Mouse (Mus musculus): ENCODE data around the gene Tmem161a. TPM values are rescaled to one million over a fixed set of nuclear protein-coding genes. Genes with fewer than 3 reads are reported as not detected.

The Tmem161a gene
- polyA plus RNA-seq, 1 experiment from 2014 or later, result 31.2 TPM

Other genes with a start within 250 kb of the Tmem161a start
- 22.6 and 28.1 TPM in 2 replicates for gene Gatad2a, start 176.0 kb upstream of the Tmem161a start, polyA plus RNA-seq (2014; fragmentation: Nextera tagmentation; extraction: Ambion mirVana)
- gene Mau2, start 129.6 kb upstream of the Tmem161a start, polyA plus RNA-seq (2014; fragmentation: Nextera tagmentation; extraction: Ambion mirVana), result 65.2 and 76.3 TPM in 2 replicates
- gene Sugp1, start 129.5 kb upstream of the Tmem161a start, polyA plus RNA-seq (2014; fragmentation: Nextera tagmentation; extraction: Ambion mirVana), result 49.2 and 52.7 TPM in 2 replicates
- gene Tm6sf2, start 99.4 kb upstream of the Tmem161a start, polyA plus RNA-seq (2014; fragmentation: Nextera tagmentation; extraction: Ambion mirVana), result 2.0 and 2.1 TPM in 2 replicates
- 1.2 and 1.3 TPM in 2 replicates for gene Hapln4, start 88.9 kb upstream of the Tmem161a start, polyA plus RNA-seq (2014; fragmentation: Nextera tagmentation; extraction: Ambion mirVana)
- gene Ncan, start 51.5 kb upstream of the Tmem161a start, polyA plus RNA-seq (2014; fragmentation: Nextera tagmentation; extraction: Ambion mirVana), result 135 and 147 TPM in 2 replicates
- gene Nr2c2ap, start 41.0 kb upstream of the Tmem161a start, polyA plus RNA-seq (2014; fragmentation: Nextera tagmentation; extraction: Ambion mirVana), result 25.8 and 43.4 TPM in 2 replicates
- 6.7 and 7.5 TPM in 2 replicates for gene Rfxank, start 33.2 kb upstream of the Tmem161a start, polyA plus RNA-seq (2014; fragmentation: Nextera tagmentation; extraction: Ambion mirVana)
- 64.2 and 71.2 TPM in 2 replicates for gene Borcs8, start 32.9 kb upstream of the Tmem161a start, polyA plus RNA-seq (2014; fragmentation: Nextera tagmentation; extraction: Ambion mirVana)
- gene Mef2b, start 32.6 kb upstream of the Tmem161a start, polyA plus RNA-seq (2014; fragmentation: Nextera tagmentation; extraction: Ambion mirVana), result 0.46 and 0.50 TPM in 2 replicates
- 5.1 and 5.6 TPM in 2 replicates for gene Slc25a42, start 39.9 kb downstream of the Tmem161a start, polyA plus RNA-seq (2014; fragmentation: Nextera tagmentation; extraction: Ambion mirVana)
- gene Sugp2, start 61.9 kb downstream of the Tmem161a start, polyA plus RNA-seq (2014; fragmentation: Nextera tagmentation; extraction: Ambion mirVana), result 87.9 and 88.9 TPM in 2 replicates
- 82.5 and 115 TPM in 2 replicates for gene Armc6, start 62.1 kb downstream of the Tmem161a start, polyA plus RNA-seq (2014; fragmentation: Nextera tagmentation; extraction: Ambion mirVana)
- 24.0 and 34.4 TPM in 2 replicates for gene Homer3, start 110.5 kb downstream of the Tmem161a start, polyA plus RNA-seq (2014; fragmentation: Nextera tagmentation; extraction: Ambion mirVana)
- 44.8 and 48.8 TPM in 2 replicates for gene Ddx49, start 130.1 kb downstream of the Tmem161a start, polyA plus RNA-seq (2014; fragmentation: Nextera tagmentation; extraction: Ambion mirVana)
- 274 and 309 TPM in 2 replicates for gene Cope, start 130.2 kb downstream of the Tmem161a start, polyA plus RNA-seq (2014; fragmentation: Nextera tagmentation; extraction: Ambion mirVana)
- 38.8 and 42.9 TPM in 2 replicates for gene Cers1, start 143.4 kb downstream of the Tmem161a start, polyA plus RNA-seq (2014; fragmentation: Nextera tagmentation; extraction: Ambion mirVana)
- not detected in 2 replicates for gene Gdf1, start 157.5 kb downstream of the Tmem161a start, polyA plus RNA-seq (2014; fragmentation: Nextera tagmentation; extraction: Ambion mirVana)
- 16.9 and 18.4 TPM in 2 replicates for gene Upf1, start 180.9 kb downstream of the Tmem161a start, polyA plus RNA-seq (2014; fragmentation: Nextera tagmentation; extraction: Ambion mirVana)
- gene Comp, start 201.2 kb downstream of the Tmem161a start, polyA plus RNA-seq (2014; fragmentation: Nextera tagmentation; extraction: Ambion mirVana), result 0.47 TPM in 1 of 2 replicates, not detected in the other